Mouse (Mus musculus): ENCODE data around the gene Hist1h4j.
A peak's percentile ranks its signal among the peaks of the same experiment; 100 is the strongest.
"Not testable (repeated sequence)": the region's sequence is repeated elsewhere in the genome, so short reads cannot be mapped to it uniquely, and the experiment has no call there.

Hist1h4j gene

DNA sequence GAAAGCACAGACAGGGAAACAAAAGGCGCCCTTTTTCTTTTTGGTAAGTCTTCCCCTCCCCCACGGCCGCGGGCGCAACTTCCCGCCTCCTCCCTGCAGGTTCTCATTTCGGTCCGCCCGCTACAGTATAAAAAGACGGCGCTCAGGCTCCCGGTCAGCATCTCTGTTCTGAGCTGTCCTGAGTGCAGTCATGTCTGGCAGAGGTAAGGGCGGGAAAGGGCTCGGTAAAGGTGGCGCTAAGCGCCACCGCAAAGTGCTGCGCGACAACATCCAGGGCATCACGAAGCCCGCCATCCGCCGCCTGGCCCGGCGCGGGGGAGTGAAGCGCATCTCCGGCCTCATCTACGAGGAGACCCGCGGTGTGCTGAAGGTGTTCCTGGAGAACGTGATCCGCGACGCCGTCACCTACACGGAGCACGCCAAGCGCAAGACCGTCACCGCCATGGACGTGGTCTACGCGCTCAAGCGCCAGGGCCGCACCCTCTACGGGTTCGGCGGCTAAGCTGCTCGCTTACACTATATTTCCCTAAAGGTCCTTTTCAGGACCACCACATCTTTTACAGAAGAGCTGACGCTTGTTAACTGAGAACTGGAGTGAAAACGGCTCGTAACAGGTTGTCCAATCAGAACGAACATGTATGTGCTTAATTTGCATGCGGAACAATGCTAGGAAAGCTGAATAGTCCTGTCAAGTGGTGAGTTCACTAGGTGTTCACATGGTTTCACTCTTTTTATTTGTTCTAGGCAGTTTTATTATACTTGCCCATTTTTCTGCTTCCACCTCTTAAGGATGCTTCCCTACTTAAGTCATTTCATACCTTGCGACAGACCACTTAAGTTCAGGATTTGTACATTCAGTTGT, at the start of gene Hist1h4j:
TSS of gene Hist1h4j (plus strand) at position 159 of the 862 bp plus-strand sequence.
- DNase-seq: peak; percentile 91 to 93

DNA sequence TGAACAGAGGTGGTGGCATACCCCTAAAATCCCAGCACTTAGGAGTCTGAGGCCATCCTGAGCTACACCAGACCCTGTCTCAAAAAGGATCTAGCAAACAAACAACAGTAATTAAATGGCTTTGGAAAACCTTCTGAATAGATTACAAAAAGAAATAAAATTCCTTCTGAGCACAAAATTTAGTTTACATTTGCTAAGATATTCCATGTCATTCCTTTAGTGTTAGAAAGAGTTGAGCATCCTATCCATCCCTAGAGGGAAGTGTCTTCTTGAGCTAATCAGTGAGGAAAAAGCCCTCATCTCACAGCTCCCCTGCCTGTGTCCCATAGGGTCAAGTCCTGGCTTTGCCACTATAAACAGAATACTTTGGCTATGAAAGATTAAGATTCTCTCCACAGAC, 37.1 kb upstream of the Hist1h4j start, which contains the start of gene Olfr1359:
TSS of gene Olfr1359 (plus strand) at position 301 of the 400 bp plus-strand sequence.
- DNase-seq: no peak

DNA sequence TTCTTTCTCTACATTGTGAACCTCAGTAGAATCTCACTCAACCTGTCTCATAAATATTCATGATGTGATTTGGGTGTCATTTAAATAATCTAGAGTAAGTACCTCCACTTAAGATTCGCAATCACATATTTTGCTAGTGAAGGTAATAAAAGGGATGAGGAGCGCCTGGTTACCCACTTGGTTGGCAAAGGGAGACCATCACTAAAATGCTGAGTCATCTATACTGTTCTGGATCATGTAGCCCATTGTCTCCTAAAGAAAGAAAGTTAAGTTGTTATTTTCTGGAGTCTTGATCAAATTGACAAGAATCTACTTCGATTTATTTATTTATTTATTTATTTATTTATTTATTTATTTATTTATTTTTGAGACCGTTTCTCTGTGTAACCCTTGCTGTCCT, 28.2 kb upstream of the Hist1h4j start:
- DNase-seq: no peak

DNA sequence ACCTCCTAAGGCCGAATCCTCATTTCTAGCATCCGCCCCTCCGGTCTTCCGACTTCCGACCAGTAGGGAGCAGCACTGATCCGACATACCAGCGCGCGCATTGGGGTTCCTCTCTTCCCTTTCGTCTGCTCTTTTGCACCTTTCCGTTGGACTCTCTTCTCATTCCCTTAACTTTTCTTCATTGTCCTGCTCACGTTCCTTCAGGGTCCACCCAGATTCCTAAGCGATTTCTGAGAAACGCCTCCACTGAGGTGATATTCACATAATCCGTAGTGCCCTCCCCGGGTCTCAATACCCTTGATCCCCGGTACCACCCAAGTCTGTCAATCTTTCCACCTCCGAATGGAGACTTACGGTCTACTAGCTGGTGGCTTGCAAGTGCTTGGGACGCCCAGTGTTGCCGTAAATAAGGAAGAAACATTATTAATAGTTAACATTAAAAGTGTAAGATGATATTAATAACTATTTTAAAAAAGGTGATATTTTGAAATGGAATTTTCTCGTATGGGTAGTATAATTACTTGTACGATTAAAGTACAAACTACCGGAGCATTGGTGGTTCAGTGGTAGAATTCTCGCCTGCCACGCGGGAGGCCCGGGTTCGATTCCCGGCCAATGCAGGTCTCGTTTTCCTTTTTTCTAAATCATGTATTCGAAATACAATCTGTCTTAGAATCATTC, 24.7 kb upstream of the Hist1h4j start:
- DNase-seq: peak; percentile 96

DNA sequence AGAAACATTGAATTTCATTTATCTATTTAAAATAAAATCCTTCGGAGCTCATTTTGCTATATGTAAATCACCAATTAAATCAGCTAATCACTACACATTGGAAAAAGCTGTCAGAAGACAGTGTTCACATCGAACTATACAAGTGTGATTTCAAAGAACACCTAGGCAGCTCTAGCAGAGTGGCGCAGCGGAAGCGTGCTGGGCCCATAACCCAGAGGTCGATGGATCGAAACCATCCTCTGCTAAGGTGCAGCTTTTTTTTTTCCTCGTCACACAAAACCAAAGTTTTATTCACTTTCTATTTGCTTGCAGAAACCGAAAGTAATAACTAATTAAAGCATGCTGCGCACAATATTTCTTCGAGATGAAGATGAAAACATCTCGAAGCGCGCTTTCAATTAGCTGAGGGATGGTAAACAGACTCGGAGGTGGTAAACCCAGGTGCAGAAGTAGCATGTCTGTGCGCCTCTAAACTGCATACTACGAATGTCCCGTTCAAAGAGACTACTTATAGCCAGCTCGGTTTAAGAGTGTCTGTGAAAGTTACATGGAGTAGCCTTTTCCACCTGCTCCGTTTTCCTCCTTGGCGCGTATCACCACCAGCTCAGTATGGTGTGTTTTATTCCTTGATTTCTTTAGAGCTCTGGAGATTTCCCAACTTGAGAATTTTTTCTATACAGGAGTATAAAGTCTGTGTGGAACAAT, 23.9 kb upstream of the Hist1h4j start:
- DNase-seq: peak; percentile 85 to 90

DNA sequence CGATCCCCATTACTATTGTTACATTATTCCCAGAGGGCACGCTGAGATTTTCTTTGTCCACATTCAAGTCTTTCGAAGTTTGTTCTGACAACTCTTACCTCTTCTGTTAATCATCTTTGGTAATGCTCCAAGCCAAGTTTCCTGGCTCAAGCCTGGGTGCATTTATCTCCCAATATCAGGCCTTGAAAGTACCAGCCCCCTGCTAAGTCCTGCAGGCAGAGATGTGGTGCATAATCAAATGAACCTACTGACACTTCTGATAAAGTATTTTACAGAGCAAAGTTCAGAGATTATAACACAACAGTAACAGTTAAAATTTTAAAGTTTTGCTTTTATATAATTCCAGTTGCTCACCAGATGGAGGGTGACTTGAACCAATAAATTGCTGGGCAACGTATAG, 23.2 kb upstream of the Hist1h4j start:
- DNase-seq: no peak

DNA sequence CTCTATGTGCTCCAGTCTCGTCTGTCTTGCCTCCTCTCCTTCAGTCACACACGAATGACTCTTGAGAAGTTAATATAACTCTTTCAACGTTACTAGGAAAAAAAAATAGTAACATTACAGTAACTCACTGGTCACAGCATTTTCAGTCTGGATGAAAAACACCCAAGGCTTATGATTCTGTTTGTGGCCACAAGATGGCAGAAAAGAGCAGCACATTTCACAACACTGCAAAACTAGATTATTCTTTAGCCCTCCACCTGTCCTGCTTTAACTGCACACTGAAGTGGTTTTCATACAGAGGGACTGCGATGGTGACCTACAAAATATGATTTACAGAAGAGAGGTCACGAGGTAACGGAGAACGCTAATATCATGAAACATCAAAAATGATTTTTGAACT, 20.1 kb upstream of the Hist1h4j start:
- peak; percentile 68 to 77 for DNase-seq

DNA sequence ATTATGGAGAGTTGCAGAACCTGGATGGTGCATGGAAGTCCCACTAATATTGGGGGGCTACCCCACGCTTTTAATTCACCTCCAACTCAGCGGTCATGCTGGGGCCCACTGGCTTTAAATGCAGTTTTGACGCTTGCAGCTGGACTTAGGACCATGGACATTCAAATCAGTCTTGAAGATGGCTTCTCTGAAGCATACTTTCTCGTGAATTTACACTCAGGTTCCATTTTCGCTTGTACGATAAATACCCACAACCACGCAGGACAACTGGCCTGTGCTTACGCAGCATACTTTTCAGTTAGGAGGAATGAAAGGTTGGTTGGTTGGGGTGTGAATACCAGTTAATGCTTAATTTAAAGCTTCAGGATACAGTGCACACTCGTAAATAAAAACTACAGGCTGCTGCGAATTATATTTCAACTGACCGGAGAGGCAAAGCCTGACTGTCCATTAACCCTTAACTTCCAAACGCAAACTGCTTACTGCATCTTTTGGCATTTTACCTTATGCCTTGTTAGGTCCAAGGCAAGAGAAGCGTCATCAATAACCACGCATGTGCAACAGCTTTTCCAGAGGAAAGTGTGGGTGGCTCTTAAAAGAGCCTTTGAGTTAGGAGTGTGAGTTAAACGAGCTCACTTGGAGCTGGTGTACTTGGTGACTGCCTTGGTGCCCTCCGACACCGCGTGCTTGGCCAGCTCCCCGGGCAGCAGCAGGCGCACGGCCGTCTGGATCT, 19.6 kb upstream of the Hist1h4j start:
- peak; percentile 5 to 37 for DNase-seq

DNA sequence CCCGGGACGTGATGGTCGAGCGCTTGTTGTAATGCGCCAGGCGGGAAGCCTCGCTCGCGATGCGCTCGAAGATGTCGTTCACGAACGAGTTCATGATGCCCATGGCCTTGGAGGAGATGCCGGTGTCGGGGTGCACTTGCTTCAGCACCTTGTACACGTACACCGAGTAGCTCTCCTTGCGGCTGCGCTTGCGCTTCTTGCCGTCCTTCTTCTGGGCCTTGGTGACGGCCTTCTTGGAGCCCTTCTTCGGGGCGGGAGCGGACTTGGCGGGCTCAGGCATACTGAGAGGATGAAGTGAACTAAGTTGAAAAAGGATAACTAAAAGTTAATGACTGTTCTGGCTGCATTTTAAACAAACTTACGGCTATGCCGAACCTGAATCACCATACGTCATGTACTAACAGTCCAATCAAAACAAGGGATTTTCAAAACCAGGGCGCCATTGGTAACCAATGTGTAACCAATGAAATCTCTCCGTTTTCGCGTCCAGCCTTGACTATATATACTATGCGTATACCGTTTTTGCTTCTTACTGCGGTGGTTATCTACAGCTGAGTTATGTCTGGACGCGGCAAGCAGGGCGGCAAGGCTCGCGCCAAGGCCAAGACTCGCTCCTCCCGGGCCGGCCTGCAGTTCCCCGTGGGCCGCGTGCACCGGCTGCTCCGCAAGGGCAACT, 18.9 kb upstream of the Hist1h4j start, which contains the start of the genes Hist1h2bl and Hist1h2ai:
TSS of gene Hist1h2bl (minus strand) at position 280 of the 676 bp plus-strand sequence.
TSS of gene Hist1h2ai (plus strand) at position 559 of the 676 bp plus-strand sequence.
- DNase-seq: peak; percentile 86 to 89

DNA sequence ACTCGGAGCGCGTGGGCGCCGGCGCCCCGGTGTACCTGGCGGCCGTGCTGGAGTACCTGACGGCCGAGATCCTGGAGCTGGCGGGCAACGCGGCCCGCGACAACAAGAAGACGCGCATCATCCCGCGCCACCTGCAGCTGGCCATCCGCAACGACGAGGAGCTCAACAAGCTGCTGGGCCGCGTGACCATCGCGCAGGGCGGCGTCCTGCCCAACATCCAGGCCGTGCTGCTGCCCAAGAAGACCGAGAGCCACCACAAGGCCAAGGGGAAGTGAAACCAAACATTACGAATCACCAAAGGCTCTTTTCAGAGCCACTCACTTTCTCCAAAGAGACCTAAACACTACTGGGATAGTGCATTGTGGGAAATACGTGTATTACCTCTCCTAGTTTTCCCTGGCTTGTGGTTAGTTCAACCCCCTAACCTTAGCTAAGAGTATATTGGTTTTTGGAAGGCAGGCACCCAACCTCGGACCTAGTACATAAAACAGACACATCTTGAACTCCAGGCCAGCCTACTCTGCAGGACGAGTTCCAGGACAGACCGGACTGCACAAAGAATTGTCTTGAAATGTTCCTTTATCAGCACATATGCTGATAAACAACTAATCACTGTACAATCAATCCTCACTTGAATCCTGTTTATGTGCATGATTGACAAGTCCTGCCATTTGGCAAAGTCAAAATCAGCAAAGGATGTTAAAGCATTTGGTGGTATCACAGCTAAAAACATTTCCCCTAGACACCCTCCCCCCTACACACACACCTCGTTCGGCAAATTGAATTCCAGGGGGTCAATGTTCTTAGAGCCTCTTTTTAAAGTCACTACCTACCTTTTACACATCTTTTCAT, 18.1 kb upstream of the Hist1h4j start:
- peak; percentile 10 to 39 for DNase-seq

DNA sequence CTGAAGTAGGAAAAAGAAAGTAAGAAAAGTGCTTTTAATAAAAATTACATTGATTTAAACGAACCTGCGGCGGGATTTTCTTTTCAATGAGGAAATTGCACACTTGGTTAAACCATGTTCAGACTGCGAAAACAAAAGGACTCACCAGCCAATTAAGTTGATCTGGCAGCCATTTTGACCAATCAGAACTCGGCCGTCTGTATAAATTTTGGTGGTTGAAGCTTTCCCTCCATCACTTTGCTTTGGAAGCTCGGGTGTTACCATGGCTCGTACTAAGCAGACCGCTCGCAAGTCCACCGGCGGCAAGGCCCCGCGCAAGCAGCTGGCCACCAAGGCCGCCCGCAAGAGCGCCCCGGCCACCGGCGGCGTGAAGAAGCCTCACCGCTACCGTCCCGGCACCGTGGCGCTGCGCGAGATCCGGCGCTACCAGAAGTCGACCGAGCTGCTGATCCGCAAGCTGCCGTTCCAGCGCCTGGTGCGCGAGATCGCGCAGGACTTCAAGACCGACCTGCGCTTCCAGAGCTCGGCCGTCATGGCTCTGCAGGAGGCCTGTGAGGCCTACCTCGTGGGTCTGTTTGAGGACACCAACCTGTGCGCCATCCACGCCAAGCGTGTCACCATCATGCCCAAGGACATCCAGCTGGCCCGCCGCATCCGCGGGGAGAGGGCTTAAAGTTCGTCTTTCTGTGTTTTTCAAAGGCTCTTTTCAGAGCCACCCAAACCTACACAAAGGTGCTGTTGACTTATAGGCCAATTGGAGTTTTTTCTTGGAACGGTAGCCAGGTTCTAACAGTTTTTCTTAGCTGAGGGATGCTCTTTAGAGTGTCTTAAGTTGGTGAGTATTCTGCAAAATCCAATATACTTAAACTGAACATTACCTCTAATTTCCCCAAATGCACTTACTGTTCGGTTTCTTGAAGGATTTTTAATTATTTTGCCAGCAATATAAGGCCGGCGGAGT, 17.2 kb upstream of the Hist1h4j start, which contains the start of gene Hist1h3h:
TSS of gene Hist1h3h (plus strand) at position 263 of the 961 bp plus-strand sequence.
- DNase-seq: peak; percentile 90 to 91

DNA sequence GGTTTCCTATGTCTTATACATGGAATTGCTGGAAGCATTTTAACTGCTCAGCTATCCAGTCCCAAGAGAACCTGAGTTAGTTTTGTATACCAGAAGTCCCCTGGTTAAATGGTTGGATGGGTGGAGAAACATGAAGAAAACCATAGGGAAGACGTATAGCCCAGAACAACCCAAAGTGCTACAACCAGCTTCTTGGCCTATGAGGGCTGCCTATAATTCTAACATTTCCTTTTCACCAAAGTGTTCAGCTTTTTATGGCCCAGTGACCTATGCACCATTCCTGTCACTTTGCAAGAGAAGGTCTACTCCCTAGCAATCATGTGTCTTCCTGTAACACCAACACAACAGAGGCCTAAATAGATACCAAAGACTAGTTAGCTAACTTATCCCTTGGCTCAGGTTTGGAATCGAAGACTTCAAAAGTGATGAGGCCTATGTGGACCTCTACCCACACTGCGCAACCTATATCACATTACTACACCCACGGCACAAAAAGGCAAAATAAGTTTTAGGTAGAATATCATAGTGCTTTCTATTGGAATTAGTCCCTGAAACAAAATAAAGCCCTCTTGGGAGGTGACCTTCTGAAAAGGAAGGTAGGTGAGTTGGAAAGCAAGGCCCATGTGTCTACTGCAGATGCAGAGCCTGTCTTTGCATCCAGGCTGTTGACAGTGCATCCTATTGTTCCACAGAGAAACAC, 16.3 kb upstream of the Hist1h4j start:
- DNase-seq: no peak

DNA sequence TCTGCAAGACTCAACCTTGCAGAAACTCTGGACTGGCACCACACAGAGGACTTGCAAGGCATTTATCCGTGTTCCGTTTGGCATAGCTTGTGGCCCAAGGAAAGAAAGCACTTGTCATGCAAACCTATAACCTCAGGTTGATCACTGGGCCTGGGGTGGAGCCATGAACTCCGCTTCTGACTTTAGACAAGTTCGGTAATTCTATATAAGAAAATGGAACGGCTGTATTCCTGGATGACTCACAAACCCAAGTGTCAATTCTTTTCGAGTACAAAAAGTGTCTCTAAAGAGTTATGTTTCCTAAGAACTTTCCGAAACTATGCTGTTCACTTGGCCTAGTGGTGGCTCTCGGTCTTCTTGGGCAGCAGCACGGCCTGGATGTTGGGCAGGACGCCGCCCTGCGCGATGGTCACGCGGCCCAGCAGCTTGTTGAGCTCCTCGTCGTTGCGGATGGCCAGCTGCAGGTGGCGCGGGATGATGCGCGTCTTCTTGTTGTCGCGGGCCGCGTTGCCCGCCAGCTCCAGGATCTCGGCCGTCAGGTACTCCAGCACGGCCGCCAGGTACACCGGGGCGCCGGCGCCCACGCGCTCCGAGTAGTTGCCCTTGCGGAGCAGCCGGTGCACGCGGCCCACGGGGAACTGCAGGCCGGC, 13.6 kb upstream of the Hist1h4j start:
- DNase-seq: not testable (repeated sequence)

DNA sequence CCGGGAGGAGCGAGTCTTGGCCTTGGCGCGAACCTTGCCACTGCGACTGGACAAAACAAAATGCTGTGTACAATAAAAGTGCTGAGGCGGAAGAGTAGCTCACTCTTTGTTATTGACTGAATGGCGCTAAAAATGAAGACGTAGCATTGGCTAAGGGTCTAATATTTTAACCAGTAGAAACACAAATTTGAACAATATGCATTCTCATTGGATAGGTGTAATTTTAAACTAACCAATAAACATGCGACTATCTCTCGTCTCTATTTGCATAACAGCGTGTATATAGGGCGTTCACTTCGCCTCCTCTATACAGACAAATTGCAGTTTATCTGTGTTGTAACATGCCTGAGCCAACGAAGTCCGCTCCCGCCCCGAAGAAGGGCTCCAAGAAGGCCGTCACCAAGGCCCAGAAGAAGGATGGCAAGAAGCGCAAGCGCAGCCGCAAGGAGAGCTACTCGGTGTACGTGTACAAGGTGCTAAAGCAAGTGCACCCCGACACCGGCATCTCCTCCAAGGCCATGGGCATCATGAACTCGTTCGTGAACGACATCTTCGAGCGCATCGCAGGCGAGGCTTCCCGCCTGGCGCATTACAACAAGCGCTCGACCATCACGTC, 13.0 kb upstream of the Hist1h4j start, which contains the start of gene Hist1h2bm:
TSS of gene Hist1h2bm (plus strand) at position 288 of the 616 bp plus-strand sequence.
- peak; percentile 75 for DNase-seq

DNA sequence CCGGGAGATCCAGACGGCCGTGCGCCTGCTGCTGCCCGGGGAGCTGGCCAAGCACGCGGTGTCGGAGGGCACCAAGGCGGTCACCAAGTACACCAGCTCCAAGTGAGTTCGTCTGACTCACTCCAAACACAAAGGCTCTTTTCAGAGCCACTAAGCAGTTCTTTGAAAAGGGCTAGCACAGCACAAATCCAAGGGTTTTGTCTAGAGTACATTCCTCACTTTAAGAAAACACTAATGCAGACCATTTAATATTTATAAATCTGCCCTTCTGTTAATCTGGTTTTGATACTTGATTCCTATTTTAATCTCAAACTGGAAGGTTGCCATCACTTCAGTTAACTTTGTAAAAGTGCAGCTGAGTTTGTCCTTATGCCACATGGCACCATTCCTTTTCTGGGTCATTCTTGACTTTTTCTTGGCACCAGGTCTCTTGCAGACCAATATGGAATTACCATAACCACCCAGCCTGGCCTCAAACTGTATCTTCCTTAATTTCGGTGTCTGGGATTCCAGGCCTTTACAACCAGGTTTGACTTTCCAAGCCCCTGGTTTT, 12.4 kb upstream of the Hist1h4j start:
- peak; percentile 43 to 46 for DNase-seq

DNA sequence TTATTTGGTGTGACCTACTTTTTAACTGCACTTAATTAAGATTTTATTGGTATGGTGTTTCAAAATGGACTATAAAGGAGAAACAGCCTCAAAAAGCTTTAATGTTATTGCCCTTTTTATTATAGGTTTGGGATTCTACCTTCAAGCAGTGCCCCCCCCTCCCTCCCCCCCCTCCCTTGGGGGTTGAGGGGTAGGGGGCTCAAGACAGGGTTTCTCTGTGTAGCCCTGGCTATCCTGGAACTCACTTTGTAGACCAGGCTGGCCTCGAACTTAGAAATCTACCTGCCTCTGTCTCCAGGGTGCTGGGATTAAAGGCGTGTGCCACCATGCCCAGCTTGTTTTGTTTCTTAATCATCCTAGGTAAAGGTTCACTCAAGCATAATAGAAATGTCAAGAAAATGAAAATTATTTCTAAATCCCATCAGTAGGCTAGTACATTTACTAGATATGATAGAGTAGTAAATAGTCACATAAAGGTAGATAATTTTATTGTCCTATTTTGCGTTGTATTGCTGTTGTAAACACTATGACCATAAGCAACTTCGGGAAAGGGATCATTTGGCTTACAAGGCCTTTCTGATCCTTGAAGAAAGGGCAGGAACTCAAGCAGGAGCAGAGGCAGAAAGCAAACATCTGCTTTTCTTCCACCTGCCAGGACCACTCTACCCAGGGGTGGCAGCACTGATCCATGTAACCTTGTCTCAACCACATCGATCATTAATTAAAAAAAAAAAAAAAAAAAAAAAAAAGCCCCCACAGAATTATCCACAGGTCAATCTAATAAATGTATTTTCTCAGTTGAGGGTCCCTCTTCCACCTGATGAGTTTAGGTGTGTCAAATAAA, 11.6 kb upstream of the Hist1h4j start:
- peak in 1 of 2 experiments; percentile 12 for DNase-seq
